Mouse (Mus musculus) CD4-positive, CD25-positive, alpha-beta regulatory T cell, adult 4 months (primary cell): ENCODE results near the gene Gm28374. TPM values are rescaled to one million over a fixed set of nuclear protein-coding genes. Genes with fewer than 3 reads are reported as not detected.

Source experiments
- polyA plus RNA-seq, 2 experiments: library from polyadenylated mRNA; unstranded; fragments of 100-300 nt; shearing (Covaris generic); gene quantifications; one replicate each; pipeline ENCODE4 v1.2.1; 2017

The Gm28374 gene
- polyA plus RNA-seq, 2 experiments from 2014 or later = not detected

Other genes starting within 250 kb of the Gm28374 start
- 10 to 100 TPM; 62.6 to 85.3 TPM for gene Frmd8, start 207.0 kb downstream of the Gm28374 start, polyA plus RNA-seq
- gene Slc25a45, start 204.4 kb downstream of the Gm28374 start, polyA plus RNA-seq = 10 to 100 TPM; 51.6 to 73.7 TPM
- under 1 TPM; 0.51 to 0.84 TPM for gene Tigd3, start 188.1 kb downstream of the Gm28374 start, polyA plus RNA-seq
- 100 to 1,000 TPM; 214 to 296 TPM for gene Dpf2, start 169.2 kb downstream of the Gm28374 start, polyA plus RNA-seq
- under 1 TPM in 1 of 2 experiments, not detected in 1; 0.34 TPM for gene Cdc42ep2, start 157.4 kb downstream of the Gm28374 start, polyA plus RNA-seq
- gene Pola2, start 118.1 kb downstream of the Gm28374 start, polyA plus RNA-seq = 10 to 100 TPM; 13.8 to 15.8 TPM
- gene Slc22a20, start 96.1 kb downstream of the Gm28374 start, polyA plus RNA-seq = not detected
- 10 to 100 TPM; 40.2 to 45.3 TPM for gene Capn1, start 66.4 kb downstream of the Gm28374 start, polyA plus RNA-seq
- gene Syvn1, start 35.7 kb downstream of the Gm28374 start, polyA plus RNA-seq = 10 to 100 TPM; 13.4 to 17.1 TPM
- 10 to 100 TPM; 33.9 to 37.5 TPM for gene Mrpl49, start 24.5 kb downstream of the Gm28374 start, polyA plus RNA-seq
- gene Fau, start 24.4 kb downstream of the Gm28374 start, polyA plus RNA-seq = 1,000 to 10,000 TPM; 2,365 to 3,114 TPM
- gene Znhit2, start 21.1 kb downstream of the Gm28374 start, polyA plus RNA-seq = 1 to 10 TPM; 5.7 to 6.7 TPM
- gene Tm7sf2, start 13.9 kb downstream of the Gm28374 start, polyA plus RNA-seq = 1 to 10 TPM; 5.5 to 7.1 TPM
- 10 to 100 TPM; 27.9 to 39.0 TPM for gene Vps51, start 5.0 kb downstream of the Gm28374 start, polyA plus RNA-seq
- gene Tmem262, start 2.2 kb downstream of the Gm28374 start, polyA plus RNA-seq = not detected
- gene Zfpl1, start 2.7 kb upstream of the Gm28374 start, polyA plus RNA-seq = 10 to 100 TPM; 36.7 to 51.4 TPM
- 1 to 10 TPM; 3.5 to 5.5 TPM for gene Cdca5, start 2.7 kb upstream of the Gm28374 start, polyA plus RNA-seq
- gene AC131692.1, start 12.2 kb upstream of the Gm28374 start, polyA plus RNA-seq = not detected
- gene Naaladl1, start 23.5 kb upstream of the Gm28374 start, polyA plus RNA-seq = under 1 TPM in 1 of 2 experiments, not detected in 1; 0.17 TPM
- 1 to 10 TPM in 1 of 2 experiments, under 1 TPM in 1; 0.43 to 2.2 TPM for gene Sac3d1, start 36.4 kb upstream of the Gm28374 start, polyA plus RNA-seq
- gene Snx15, start 46.0 kb upstream of the Gm28374 start, polyA plus RNA-seq = 10 to 100 TPM; 20.9 to 26.5 TPM
- not detected for gene Batf2, start 58.7 kb upstream of the Gm28374 start, polyA plus RNA-seq
- gene Arl2, start 59.3 kb upstream of the Gm28374 start, polyA plus RNA-seq = 10 to 100 TPM; 17.1 to 31.5 TPM
- under 1 TPM in 1 of 2 experiments, not detected in 1; 0.90 TPM for gene Majin, start 102.1 kb upstream of the Gm28374 start, polyA plus RNA-seq
- gene Gpha2, start 144.1 kb upstream of the Gm28374 start, polyA plus RNA-seq = not detected
- 1 to 10 TPM; 1.2 to 1.6 TPM for gene Ppp2r5b, start 153.6 kb upstream of the Gm28374 start, polyA plus RNA-seq
- 10 to 100 TPM; 10.4 to 14.7 TPM for gene Atg2a, start 159.4 kb upstream of the Gm28374 start, polyA plus RNA-seq
- gene Ehd1, start 194.5 kb upstream of the Gm28374 start, polyA plus RNA-seq = 10 to 100 TPM in 1 of 2 experiments, 1 to 10 TPM in 1; 6.4 to 22.8 TPM
- under 1 TPM; 0.07 to 0.13 TPM for gene Cdc42bpg, start 224.2 kb upstream of the Gm28374 start, polyA plus RNA-seq